Mouse (Mus musculus) E14TG2a.4 (cell line): ENCODE results near the gene 4933434E20Rik.

ENCODE experiments used
- CTCF ChIP-seq: conservative IDR thresholded peaks from 2 replicates; pipeline ENCODE4 v1.5.1; 2014; ENCODE audit warnings: low read length
- NANOG ChIP-seq: IDR thresholded peaks from 2 replicates; pipeline ENCODE4 v1.6.1; 2014; ENCODE audit warnings: borderline replicate concordance, low read length, mixed read lengths

DNA sequence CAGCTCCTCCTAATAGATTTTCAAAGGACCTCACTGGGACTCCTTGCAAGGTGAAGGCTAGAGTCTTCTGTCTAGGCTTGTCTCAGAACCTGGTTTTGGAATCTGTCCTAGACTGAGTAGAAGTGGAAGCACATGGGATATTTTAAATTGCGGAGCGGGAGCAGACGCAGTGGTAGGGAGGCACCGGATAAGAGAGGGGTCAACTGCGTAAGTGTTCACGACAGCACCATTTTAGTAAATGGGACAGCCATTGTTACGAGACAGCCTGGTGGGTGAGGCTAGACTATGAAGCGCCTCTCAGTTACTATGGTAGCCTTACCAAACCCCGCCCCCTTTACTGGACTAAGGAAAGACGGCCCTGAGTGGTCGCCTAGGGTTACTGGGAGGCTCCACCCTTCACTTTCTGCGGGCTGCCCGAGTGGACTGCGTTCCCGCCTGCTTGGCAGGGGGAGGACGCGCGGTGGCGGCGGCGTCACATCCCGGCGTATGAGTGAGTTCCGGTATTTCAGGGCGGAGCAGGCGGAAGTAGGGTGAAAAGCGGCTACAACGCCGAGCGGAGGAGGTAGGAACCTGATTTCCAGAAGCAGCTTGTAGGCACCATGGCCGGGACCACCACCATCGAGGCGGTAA is 27.8 kb downstream of the 4933434E20Rik start:
- no peak for TF ChIP-seq CTCF
- no peak for TF ChIP-seq NANOG
